Mouse (Mus musculus) frontal cortex, postnatal 14 days (tissue): ENCODE data around the gene Dmxl2.

Source experiments
- DNase-seq, 2 experiments: peaks; one replicate each; pipeline ENCODE4 v3.0.0; 2022; ENCODE audit warnings: low spot score in 2 of 2

Gene Dmxl2

GRCm38 (mm10) chr9:54501453-54502110, at the start of gene Dmxl2:
TSS of gene Dmxl2 (minus strand) at chr9:54501626.
- DNase-seq = peak; percentile 81 to 82

GRCm38 (mm10) chr9:54549433-54549832, 48.0 kb upstream of the Dmxl2 start:
- no peak for DNase-seq

GRCm38 (mm10) chr9:54547536-54547935, 46.1 kb upstream of the Dmxl2 start:
- DNase-seq = no peak

GRCm38 (mm10) chr9:54544954-54545315, 43.5 kb upstream of the Dmxl2 start:
- no peak for DNase-seq

- DNase-seq = no peak
Measured at GRCm38 (mm10) chr9:54544212-54544953, 43.0 kb upstream of the Dmxl2 start.

- DNase-seq = no peak
Measured at GRCm38 (mm10) chr9:54540801-54541200, 39.4 kb upstream of the Dmxl2 start.

GRCm38 (mm10) chr9:54538684-54539083, 37.3 kb upstream of the Dmxl2 start, which contains the start of gene Sh2d7:
TSS of gene Sh2d7 (plus strand) at chr9:54538984.
- DNase-seq = no peak

- no peak for DNase-seq
Measured at GRCm38 (mm10) chr9:54538244-54538643, 36.8 kb upstream of the Dmxl2 start.

GRCm38 (mm10) chr9:54537480-54537879, 36.1 kb upstream of the Dmxl2 start:
- no peak for DNase-seq

- no peak for DNase-seq
Measured at GRCm38 (mm10) chr9:54537030-54537429, 35.6 kb upstream of the Dmxl2 start.

- DNase-seq = no peak
Measured at GRCm38 (mm10) chr9:54536236-54536635, 34.8 kb upstream of the Dmxl2 start.

GRCm38 (mm10) chr9:54533975-54534374, 32.5 kb upstream of the Dmxl2 start:
- peak; percentile 62 to 65 for DNase-seq

- DNase-seq = no peak
Measured at GRCm38 (mm10) chr9:54532926-54533325, 31.5 kb upstream of the Dmxl2 start.

- no peak for DNase-seq
Measured at GRCm38 (mm10) chr9:54531421-54531820, 30.0 kb upstream of the Dmxl2 start.

- no peak for DNase-seq
Measured at GRCm38 (mm10) chr9:54530836-54531235, 29.4 kb upstream of the Dmxl2 start.

- DNase-seq = no peak
Measured at GRCm38 (mm10) chr9:54529950-54530349, 28.5 kb upstream of the Dmxl2 start.

- no peak for DNase-seq
Measured at GRCm38 (mm10) chr9:54527694-54528093, 26.3 kb upstream of the Dmxl2 start.

GRCm38 (mm10) chr9:54520286-54520685, 18.9 kb upstream of the Dmxl2 start:
- no peak for DNase-seq

GRCm38 (mm10) chr9:54518921-54519320, 17.5 kb upstream of the Dmxl2 start:
- DNase-seq = peak; percentile 32 to 40

GRCm38 (mm10) chr9:54515991-54516390, 14.6 kb upstream of the Dmxl2 start:
- no peak for DNase-seq

- DNase-seq = no peak
Measured at GRCm38 (mm10) chr9:54502873-54503272, 1.4 kb upstream of the Dmxl2 start.

GRCm38 (mm10) chr9:54502111-54502495, 677 bp upstream of the Dmxl2 start:
- DNase-seq = no peak

GRCm38 (mm10) chr9:54500832-54501452, 484 bp downstream of the Dmxl2 start:
- DNase-seq = peak; percentile 23 to 38
